Mouse (Mus musculus): ENCODE measurements around the gene Pilra. TPM values are rescaled to one million over a fixed set of nuclear protein-coding genes. Genes with fewer than 3 reads are reported as not detected.
A peak's percentile ranks its signal among the peaks of the same experiment; 100 is the strongest.

Pilra gene
- total RNA-seq, 1 experiment from 2014 or later: 2.8 TPM

- peak; percentile 97 for DNase-seq
These were observed 57.4 kb downstream of the Pilra start, which contains the start of gene Ppp1r35 for GRCm38 (mm10) chr5:137778635-137779034. Gene Ppp1r35, plus strand, starts transcription at chr5:137778849.

- DNase-seq: no peak
These were observed 58.7 kb downstream of the Pilra start for GRCm38 (mm10) chr5:137777267-137777845.

GRCm38 (mm10) chr5:137776408-137776918, 59.6 kb downstream of the Pilra start:
- peak; percentile 19 for DNase-seq

- no peak for DNase-seq
These were observed 60.3 kb downstream of the Pilra start for GRCm38 (mm10) chr5:137775587-137776290.

- no peak for DNase-seq
These were observed 63.3 kb downstream of the Pilra start for GRCm38 (mm10) chr5:137772755-137773154.

Other genes with a start within 250 kb of the Pilra start
- 54.1 and 59.1 TPM in 2 replicates for gene Mospd3, start 235.2 kb downstream of the Pilra start, total RNA-seq (2021)
- 931 and 937 TPM in 2 replicates for gene Pcolce, start 222.5 kb downstream of the Pilra start, total RNA-seq (2021)
- gene Fbxo24, start 207.3 kb downstream of the Pilra start, total RNA-seq (2021): 1.0 and 2.2 TPM in 2 replicates
- gene Lrch4, start 207.2 kb downstream of the Pilra start, total RNA-seq (2021): 19.3 and 35.7 TPM in 2 replicates
- 13.4 and 18.2 TPM in 2 replicates for gene Gm20605, start 207.1 kb downstream of the Pilra start, total RNA-seq (2021)
- 10.0 and 14.0 TPM in 2 replicates for gene Sap25, start 194.9 kb downstream of the Pilra start, total RNA-seq (2021)
- 4.9 and 5.7 TPM in 2 replicates for gene Irs3, start 190.6 kb downstream of the Pilra start, total RNA-seq (2021)
- 32.1 and 43.7 TPM in 2 replicates for gene Agfg2, start 151.6 kb downstream of the Pilra start, total RNA-seq (2021)
- gene Nyap1, start 94.7 kb downstream of the Pilra start, total RNA-seq (2021): 3.0 and 5.6 TPM in 2 replicates
- gene Tsc22d4, start 90.6 kb downstream of the Pilra start, total RNA-seq (2021): 86.0 and 104 TPM in 2 replicates
- 30.9 and 34.0 TPM in 2 replicates for gene Ppp1r35, start 57.4 kb downstream of the Pilra start, total RNA-seq (2021)
- 58.3 and 66.5 TPM in 2 replicates for gene Mepce, start 48.6 kb downstream of the Pilra start, total RNA-seq (2021)
- 3.6 and 5.2 TPM in 2 replicates for gene Zcwpw1, start 48.5 kb downstream of the Pilra start, total RNA-seq (2021)
- gene Pilrb1, start 21.8 kb upstream of the Pilra start, total RNA-seq (2021): 0.97 TPM in 1 of 2 replicates, not detected in the other
- 0.64 and 0.86 TPM in 2 replicates for gene Pilrb2, start 35.5 kb upstream of the Pilra start, total RNA-seq (2021)
- 0.90 TPM in 1 of 2 replicates, not detected in the other for gene Cyp3a13, start 85.3 kb upstream of the Pilra start, total RNA-seq (2021)
- gene Gjc3, start 126.8 kb upstream of the Pilra start, total RNA-seq (2021): 0.55 TPM in 1 of 2 replicates, not detected in the other
- gene Azgp1, start 145.2 kb upstream of the Pilra start, total RNA-seq (2021): 0.52 and 11.1 TPM in 2 replicates
- gene Smok3a, start 185.0 kb upstream of the Pilra start, total RNA-seq (2021): not detected in 2 replicates
- not detected in 2 replicates for gene Smok3b, start 185.1 kb upstream of the Pilra start, total RNA-seq (2021)
- not detected in 2 replicates for gene Smok3c, start 216.9 kb upstream of the Pilra start, total RNA-seq (2021)
- 40.4 and 47.5 TPM in 2 replicates for gene Zkscan1, start 248.8 kb upstream of the Pilra start, total RNA-seq (2021)

All from adrenal gland, postnatal 25 days (tissue).